ENCODE assay signal across 27 mouse cellular contexts in the genomic region with DNA sequence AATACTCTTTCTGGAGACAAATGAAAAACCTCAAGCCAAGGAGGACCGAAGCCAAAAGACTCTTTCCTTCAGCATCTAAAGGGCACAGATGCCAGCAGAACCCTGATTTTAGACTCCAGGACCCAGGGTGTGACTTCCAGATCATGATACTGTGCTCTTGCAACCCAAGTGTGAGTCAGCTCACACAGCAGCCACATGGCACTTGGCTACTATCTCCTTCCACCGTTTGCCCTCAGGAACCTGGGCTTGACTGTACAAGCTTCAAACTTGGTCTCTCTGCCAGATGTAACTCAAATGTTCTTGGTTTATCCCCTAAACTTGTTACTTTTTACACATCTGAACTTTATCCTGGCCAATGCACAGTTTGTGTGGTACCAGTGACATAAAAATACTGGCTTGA. TPM values are rescaled to one million over a fixed set of nuclear protein-coding genes. Genes with fewer than 3 reads are reported as not detected.
DNase-seq lines count a peak whose midpoint lies in the region; ATAC-seq and TF ChIP-seq lines count a peak whose summit lies in the region.
"Had no signal": no experiment of that assay in that cellular context is flagged by ENCODE, and none has a peak within 500 bp of the region (broad histone marks: within the 10 kb centered on the region; RNA-seq: fewer than 3 reads in every experiment).

No protein-coding gene starts in this region.

- no peak for DNase-seq in spleen, adult 2 months (ENCODE audit: low read depth in 1 of 2, low spot score in 2 of 2)
- no peak for DNase-seq in spleen, adult 12 weeks (ENCODE audit: low spot score)
- peak; percentile 68 for DNase-seq in MEL (ENCODE audit: low read depth, low spot score)
- peak; percentile 51 for DNase-seq in fat pad, adult 2 months (ENCODE audit: extremely low read depth, low read depth, low spot score)
- no peak for DNase-seq in right cerebral cortex, adult 2 months (ENCODE audit: low spot score in 2 of 2)
- no peak for DNase-seq in right cerebral cortex, postnatal 36 days (ENCODE audit: low spot score in 2 of 2)
- DNase-seq: adrenal gland, postnatal 14 days; cerebellum, adult 8-10 months; cerebellum, postnatal 25 days; gastrocnemius, adult 2 months; kidney, adult 2 months; kidney, postnatal 36 days; liver, embryonic 13.5 days had no signal

- peaks cover 32% of the 10 kb centered on the region for H3K4me1 ChIP-seq in spleen, adult 2 months (ENCODE audit: control insufficient read depth, insufficient read depth, insufficient read length)
- peaks cover 3 to 16% of the 10 kb centered on the region in 2 experiments for H3K4me1 ChIP-seq in MEL (ENCODE audit: control insufficient read depth in 1 of 2, insufficient read depth in 2 of 2, low read length in 2 of 2)
- H3K4me1 ChIP-seq in forebrain, embryonic 13.5 days, result no peaks in the 10 kb centered on the region
- H3K4me1 ChIP-seq: embryonic facial prominence, embryonic 10.5 days; embryonic facial prominence, embryonic 15.5 days; heart, embryonic 15.5 days; limb, embryonic 12.5 days; liver, embryonic 13.5 days; lung, embryonic 15.5 days; midbrain, embryonic 12.5 days; neural tube, embryonic 13.5 days had no signal

- TF ChIP-seq POLR2A in spleen, adult 2 months (IDR thresholded peaks at IDR 0.05; ENCODE audit: low read depth, low read length), result no peak
- no peak for TF ChIP-seq POLR2A in MEL (IDR thresholded peaks at IDR 0.05; ENCODE audit: control insufficient read depth in 1 of 2, insufficient read depth in 1 of 2, low read depth in 1 of 2, low read length in 2 of 2, poor library complexity in 1 of 2)

- H3K4me2 ChIP-seq in forebrain, embryonic 13.5 days, result no peak overlapping the region
- H3K4me2 ChIP-seq: embryonic facial prominence, embryonic 15.5 days; heart, embryonic 15.5 days; limb, embryonic 12.5 days; liver, embryonic 13.5 days; lung, embryonic 15.5 days; midbrain, embryonic 12.5 days; neural tube, embryonic 13.5 days had no signal

- no peaks in the 10 kb centered on the region for H3K36me3 ChIP-seq in spleen, adult 2 months (ENCODE audit: control insufficient read depth, insufficient read depth, low read length)
- peaks cover 0 to 8% of the 10 kb centered on the region in 2 experiments; a peak in 2 of 4 replicates for H3K36me3 ChIP-seq in MEL (ENCODE audit: control insufficient read depth in 1 of 2, insufficient read depth in 2 of 2, low read length in 2 of 2)
- no peaks in the 10 kb centered on the region for H3K36me3 ChIP-seq in forebrain, embryonic 13.5 days (ENCODE audit: poor library complexity, severe bottlenecking)
- H3K36me3 ChIP-seq: embryonic facial prominence, embryonic 10.5 days; embryonic facial prominence, embryonic 15.5 days; heart, embryonic 15.5 days; limb, embryonic 12.5 days; liver, embryonic 13.5 days; lung, embryonic 15.5 days; midbrain, embryonic 12.5 days; neural tube, embryonic 13.5 days had no signal

- no peak for ATAC-seq in forebrain, embryonic 13.5 days
- ATAC-seq: forebrain, embryonic 14.5 days; hindbrain, embryonic 16.5 days had no signal

- TF ChIP-seq RAD21 in MEL (IDR thresholded peaks at IDR 0.05; ENCODE audit: low read depth, low read length), result no peak

- H3K4me3 ChIP-seq in spleen, adult 2 months (ENCODE audit: extremely low read depth, insufficient read depth, insufficient read length), result no peak overlapping the region
- no peak overlapping the region for H3K4me3 ChIP-seq in MEL (ENCODE audit: control insufficient read depth in 1 of 2, insufficient read depth in 1 of 2, low read depth in 2 of 2, low read length in 2 of 2)
- H3K4me3 ChIP-seq in forebrain, embryonic 13.5 days, result no peak overlapping the region
- H3K4me3 ChIP-seq: embryonic facial prominence, embryonic 10.5 days; embryonic facial prominence, embryonic 15.5 days; gastrocnemius, adult 2 months; heart, embryonic 15.5 days; layer of hippocampus, adult 2 months; left cerebral cortex, adult 2 months; limb, embryonic 12.5 days; liver, embryonic 13.5 days; lung, embryonic 15.5 days; megakaryocyte, embryonic 14.5 days; midbrain, embryonic 12.5 days; neural tube, embryonic 13.5 days had no signal

- H3K9me3 ChIP-seq in MEL (replicated peaks; ENCODE audit: insufficient read depth, low read length), result no peaks in the 10 kb centered on the region
- no peaks in the 10 kb centered on the region for H3K9me3 ChIP-seq in forebrain, embryonic 13.5 days (replicated peaks)
- H3K9me3 ChIP-seq: embryonic facial prominence, embryonic 10.5 days; embryonic facial prominence, embryonic 15.5 days; heart, embryonic 15.5 days; limb, embryonic 12.5 days; liver, embryonic 13.5 days; lung, embryonic 15.5 days; midbrain, embryonic 12.5 days; neural tube, embryonic 13.5 days had no signal

- TF ChIP-seq CTCF in spleen, adult 2 months (IDR thresholded peaks at IDR 0.05; ENCODE audit: extremely low read depth, insufficient read depth, insufficient read length, insufficient replicate concordance), result no peak
- no peak for TF ChIP-seq CTCF in MEL (IDR thresholded peaks at IDR 0.05 in 2 of 3, conservative IDR thresholded peaks at IDR 0.05 in 1 of 3; ENCODE audit: control insufficient read depth in 1 of 3, insufficient read depth in 1 of 3, low read depth in 2 of 3, low read length in 3 of 3, poor library complexity in 1 of 3, severe bottlenecking in 1 of 3)

- H3K9ac ChIP-seq in MEL (ENCODE audit: control insufficient read depth, low read depth, low read length, poor library complexity, severe bottlenecking), result no peak overlapping the region
- no peak overlapping the region for H3K9ac ChIP-seq in forebrain, embryonic 13.5 days
- H3K9ac ChIP-seq: embryonic facial prominence, embryonic 15.5 days; heart, embryonic 15.5 days; limb, embryonic 12.5 days; liver, embryonic 13.5 days; lung, embryonic 15.5 days; midbrain, embryonic 12.5 days; neural tube, embryonic 13.5 days had no signal

- H3K79me2 ChIP-seq in MEL (ENCODE audit: control insufficient read depth, insufficient read depth, low read length, poor library complexity), result no peaks in the 10 kb centered on the region

- peak overlapping the region; percentile 70 for H3K27ac ChIP-seq in spleen, adult 2 months (ENCODE audit: insufficient read depth, low read length)
- H3K27ac ChIP-seq in MEL (ENCODE audit: control insufficient read depth, low read depth, low read length), result no peak overlapping the region
- H3K27ac ChIP-seq in forebrain, embryonic 13.5 days, result no peak overlapping the region
- H3K27ac ChIP-seq: embryonic facial prominence, embryonic 10.5 days; embryonic facial prominence, embryonic 15.5 days; gastrocnemius, adult 2 months; heart, embryonic 15.5 days; layer of hippocampus, adult 2 months; left cerebral cortex, adult 2 months; limb, embryonic 12.5 days; liver, embryonic 13.5 days; lung, embryonic 15.5 days; midbrain, embryonic 12.5 days; neural tube, embryonic 13.5 days; stomach, postnatal 0 days had no signal

- H3K27me3 ChIP-seq in spleen, adult 2 months (ENCODE audit: control insufficient read depth, insufficient read depth, low read length), result no peaks in the 10 kb centered on the region
- no peaks in the 10 kb centered on the region; a peak in 1 of 4 replicates for H3K27me3 ChIP-seq in MEL (ENCODE audit: control insufficient read depth in 1 of 2, insufficient read depth in 2 of 2, low read length in 2 of 2)
- no peaks in the 10 kb centered on the region for H3K27me3 ChIP-seq in forebrain, embryonic 13.5 days
- H3K27me3 ChIP-seq: embryonic facial prominence, embryonic 15.5 days; heart, embryonic 15.5 days; limb, embryonic 12.5 days; liver, embryonic 13.5 days; lung, embryonic 15.5 days; midbrain, embryonic 12.5 days; neural tube, embryonic 13.5 days had no signal

- TF ChIP-seq EP300 in MEL (IDR thresholded peaks at IDR 0.05; ENCODE audit: low read depth in 1 of 2, low read length in 2 of 2), result peak in 1 of 2 experiments; percentile 8; a peak in 1 of 4 replicates

- 64% methylated on average over 2 of the region's 2 CpGs for WGBS in spleen, adult 2 months
- 87% methylated on average over 2 of the region's 2 CpGs for WGBS in forebrain, embryonic 13.5 days

TF ChIP-seq in MEL, 35 proteins besides CTCF, POLR2A, EP300 and RAD21:
- TF ChIP-seq CHD2 (IDR thresholded peaks at IDR 0.05; ENCODE audit: low read length) (no peak), ELF1 (IDR thresholded peaks at IDR 0.05; ENCODE audit: low read depth, low read length) (no peak), MYC (IDR thresholded peaks at IDR 0.05; ENCODE audit: low read depth, low read length) (0 out of 2 replicates have a peak, but pooled peaks have one; percentile 27), E2F4 (IDR thresholded peaks at IDR 0.05; ENCODE audit: borderline replicate concordance, low read depth, low read length) (no peak), TAL1 (IDR thresholded peaks at IDR 0.05; ENCODE audit: low read length) (peak; percentile 29), GABPA (IDR thresholded peaks at IDR 0.05; ENCODE audit: low read depth, low read length) (no peak), MAX (IDR thresholded peaks at IDR 0.05; ENCODE audit: low read length) (peak; percentile 50; the same call in 1 of the 2 replicates), ZMIZ1 (IDR thresholded peaks at IDR 0.05; ENCODE audit: low read depth, low read length) (no peak), SIN3A (IDR thresholded peaks at IDR 0.05; ENCODE audit: low read length) (no peak)

RNA-seq across cellular contexts. Expression of a gene that starts 10.7 kb away (rescaled TPM):
- polyA plus RNA-seq in spleen, adult 2 months (2012; rRNA removed), result 26.8 and 38.4 TPM in 2 replicates
- not detected in 2 replicates for total RNA-seq in MEL (2012; rRNA removed)
- polyA plus RNA-seq in MEL (2012; ENCODE audit: insufficient read depth in 1 of 2, insufficient read length in 2 of 2, low read depth in 1 of 2, low replicate concordance in 2 of 2, missing spikeins in 1 of 2), result not detected
- 1.6 and 1.8 TPM in 2 replicates for polyA plus RNA-seq in forebrain, embryonic 13.5 days (2015; fragmentation: Nextera tagmentation; extraction: Ambion mirVana)

Comparison
In these comparisons a context has a peak if more than half of its experiments do, and no peak if none do; other contexts are left out.
1. DNase-seq: peak in MEL (single experiment) and fat pad, adult 2 months (single experiment); none in spleen, adult 2 months (0 of 2), spleen, adult 12 weeks (single experiment), right cerebral cortex, adult 2 months (0 of 2) and right cerebral cortex, postnatal 36 days (0 of 2).